Mouse (Mus musculus) forebrain, postnatal 0 days (tissue): ENCODE measurements around the gene Pdgfd. TPM values are rescaled to one million over a fixed set of nuclear protein-coding genes. Genes with fewer than 3 reads are reported as not detected.

ENCODE experiments used
- ATAC-seq: fragments of 200-750 bp; cut with Nextera tagmentation; 2 replicates; pipeline ENCODE4 v1.8.0; 2017; ENCODE audit warnings: mild to moderate bottlenecking, moderate library complexity
- DNase-seq: peaks from one replicate; pipeline ENCODE4 v3.0.0-alpha.2; 2015
- H3K27ac ChIP-seq: fragments of 300-500 bp; sonication (generic); 2 replicates; pipeline ENCODE4 v1.5.1; 2014; ENCODE audit warnings: low read depth, mild to moderate bottlenecking, antibody characterized with exemption, low read length, moderate library complexity, mixed read lengths
- H3K27me3 ChIP-seq: fragments of 300-500 bp; sonication (generic); 2 replicates; pipeline ENCODE4 v1.6.1; 2014; ENCODE audit warnings: mild to moderate bottlenecking, low read length, mixed read lengths; ENCODE audit not compliant: insufficient read depth
- H3K36me3 ChIP-seq: fragments of 300-500 bp; sonication (generic); 2 replicates; pipeline ENCODE4 v1.6.1; 2014; ENCODE audit warnings: mild to moderate bottlenecking, moderate library complexity; ENCODE audit not compliant: insufficient read depth
- H3K4me1 ChIP-seq: fragments of 300-500 bp; sonication (generic); 2 replicates; pipeline ENCODE4 v1.6.1; 2014; ENCODE audit warnings: antibody characterized with exemption; ENCODE audit not compliant: insufficient read depth
- H3K4me2 ChIP-seq: fragments of 300-500 bp; sonication (generic); 2 replicates; pipeline ENCODE4 v1.6.1; 2014; ENCODE audit warnings: low read depth, mild to moderate bottlenecking, moderate library complexity
- H3K4me3 ChIP-seq: fragments of 300-500 bp; sonication (generic); 2 replicates; pipeline ENCODE4 v1.5.1; 2014; ENCODE audit warnings: low read depth, low read length, mixed read lengths
- H3K9ac ChIP-seq: fragments of 300-500 bp; sonication (generic); 2 replicates; pipeline ENCODE4 v1.6.1; 2014; ENCODE audit warnings: mild to moderate bottlenecking
- H3K9me3 ChIP-seq: fragments of 300-500 bp; sonication (generic); 2 replicates; pipeline ENCODE4 v1.6.1; 2016; ENCODE audit warnings: low read length
- CTCF ChIP-seq: sonication (generic); IDR thresholded peaks from 2 replicates; pipeline ENCODE4 v1.5.1; 2016; ENCODE audit warnings: antibody characterized with exemption, control low read depth, low read depth
- WGBS: fragments of 180-500 bp; shearing (Covaris S2); extraction: QIAGEN DNeasy Blood & Tissue Kit; methylation state at CpG from one replicate; pipeline ENCODE4 v1.1.7; 2014; 5-methylcytosine and 5-hydroxymethylcytosine counted together
- polyA plus RNA-seq: library from polyadenylated mRNA; unstranded; fragments of >200 nt; fragmentation: Nextera tagmentation; extraction: Ambion mirVana; gene quantifications from 2 replicates; pipeline ENCODE4 v1.2.1, GENCODE M21; 2015
- total RNA-seq: library from RNA; depleted of rRNA; stranded (reverse); fragments of >200 nt; gene quantifications from 2 replicates; pipeline ENCODE4 v1.2.3, GENCODE M21; 2014

Gene Pdgfd
- total and polyA plus RNA-seq, 2 experiments from 2014 or later = 2.8 to 4.5 TPM

- Histone ChIP-seq H3K27me3 (no peaks in the 10 kb centered on the region), H3K9me3 (no peaks in the 10 kb centered on the region), H3K4me1 (no peaks in the 10 kb centered on the region), H3K36me3 (no peaks in the 10 kb centered on the region), H3K4me3 (no peak overlapping the region), H3K27ac (no peak overlapping the region), H3K4me2 (no peak overlapping the region), H3K9ac (no peak overlapping the region)
- ATAC-seq = no peak
- no peak for TF ChIP-seq CTCF
- 75% methylated on average over 1 of the region's 1 CpGs for WGBS
- DNase-seq = no peak
These were observed 171.0 kb downstream of the Pdgfd start for GRCm38 (mm10) chr9:6339394-6339793.

DNA sequence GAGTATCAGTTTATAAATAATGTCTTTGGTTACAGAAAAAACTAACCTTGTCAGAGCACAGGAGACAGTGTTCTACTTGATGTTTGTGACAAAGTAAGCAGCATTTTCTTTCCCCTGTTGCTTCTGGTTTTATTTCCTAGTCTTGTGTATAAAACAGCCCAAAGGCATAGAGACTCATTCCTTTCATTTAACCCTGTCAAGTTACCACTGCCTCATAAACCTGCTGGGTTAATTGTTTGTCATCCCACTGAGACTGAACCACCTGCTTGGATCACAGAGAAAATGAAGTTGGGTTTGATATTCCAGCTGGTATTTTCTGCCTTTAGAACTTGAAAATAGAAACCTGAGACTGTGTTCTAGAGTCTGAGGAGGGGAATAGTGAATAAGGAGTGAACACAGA, 172.4 kb downstream of the Pdgfd start:
- H3K9ac ChIP-seq = no peak overlapping the region
- TF ChIP-seq CTCF = no peak
- no peaks in the 10 kb centered on the region for H3K36me3 ChIP-seq
- no peaks in the 10 kb centered on the region for H3K4me1 ChIP-seq
- H3K4me2 ChIP-seq = no peak overlapping the region
- no peak overlapping the region for H3K27ac ChIP-seq
- no peak overlapping the region for H3K4me3 ChIP-seq
- H3K9me3 ChIP-seq = no peaks in the 10 kb centered on the region
- no peak for DNase-seq
- H3K27me3 ChIP-seq = no peaks in the 10 kb centered on the region
- no peak for ATAC-seq

DNA sequence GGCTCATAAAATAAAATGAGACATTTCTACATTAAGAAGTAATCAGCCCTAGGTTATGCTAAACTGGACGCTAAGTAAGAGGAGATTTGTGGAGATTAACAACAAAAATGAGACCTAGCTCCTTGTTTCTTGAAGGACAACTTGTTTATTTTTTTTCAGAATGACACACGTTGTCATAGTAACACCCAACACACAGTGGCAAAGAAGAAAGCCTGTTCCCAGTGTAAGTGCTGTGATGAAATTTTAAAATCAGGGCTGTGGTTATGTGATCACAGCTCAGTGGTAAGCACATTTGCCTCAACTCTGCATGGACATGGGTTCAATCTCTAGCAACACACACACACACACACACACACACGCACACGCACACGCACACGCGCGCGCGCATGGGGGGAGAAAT, 174.5 kb downstream of the Pdgfd start:
- H3K27me3 ChIP-seq = no peaks in the 10 kb centered on the region
- WGBS = 87% methylated on average over 10 of the region's 10 CpGs
- H3K27ac ChIP-seq = no peak overlapping the region
- H3K9me3 ChIP-seq = no peaks in the 10 kb centered on the region
- H3K4me2 ChIP-seq = no peak overlapping the region
- no peak overlapping the region for H3K9ac ChIP-seq
- no peak for TF ChIP-seq CTCF
- peak; percentile 66 for ATAC-seq
- no peaks in the 10 kb centered on the region for H3K36me3 ChIP-seq
- no peaks in the 10 kb centered on the region for H3K4me1 ChIP-seq
- peak; percentile 8 for DNase-seq
- H3K4me3 ChIP-seq = no peak overlapping the region

DNA sequence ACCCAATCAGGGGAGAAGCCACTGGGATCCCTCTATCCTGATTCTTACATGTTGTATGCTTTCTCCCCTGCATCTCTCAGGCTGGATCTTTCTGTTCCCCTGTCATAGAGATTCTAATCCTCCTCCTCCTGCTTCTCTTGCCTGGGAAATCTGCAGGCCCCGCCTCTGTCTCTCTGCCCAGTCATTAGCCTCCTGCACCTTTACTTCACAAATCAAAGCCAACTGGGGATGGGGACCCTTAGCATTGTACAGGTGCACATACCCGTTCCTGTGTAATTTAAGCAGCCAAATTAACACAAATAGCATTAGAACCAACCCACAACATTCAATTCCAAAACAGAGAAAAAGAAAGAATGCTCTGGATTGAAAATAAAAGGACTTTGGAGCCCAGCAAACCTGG, 176.1 kb downstream of the Pdgfd start:
- ATAC-seq (no peak), DNase-seq (no peak)
- H3K9me3 ChIP-seq = no peaks in the 10 kb centered on the region
- WGBS = 27% methylated on average over 2 of the region's 2 CpGs
- H3K4me2 ChIP-seq = no peak overlapping the region
- no peak overlapping the region for H3K27ac ChIP-seq
- H3K4me3 ChIP-seq = no peak overlapping the region
- no peak for TF ChIP-seq CTCF
- no peaks in the 10 kb centered on the region for H3K36me3 ChIP-seq
- H3K4me1 ChIP-seq = no peaks in the 10 kb centered on the region
- no peak overlapping the region for H3K9ac ChIP-seq
- no peaks in the 10 kb centered on the region for H3K27me3 ChIP-seq

- WGBS = 46% methylated on average over 4 of the region's 4 CpGs
- no peaks in the 10 kb centered on the region for H3K4me1 ChIP-seq
- no peak overlapping the region for H3K9ac ChIP-seq
- no peak overlapping the region for H3K27ac ChIP-seq
- H3K36me3 ChIP-seq = no peaks in the 10 kb centered on the region
- ATAC-seq (peak; percentile 50), DNase-seq (peak; percentile 39)
- H3K9me3 ChIP-seq = no peaks in the 10 kb centered on the region
- no peak for TF ChIP-seq CTCF
- no peak overlapping the region for H3K4me2 ChIP-seq
- H3K4me3 ChIP-seq = no peak overlapping the region
- no peaks in the 10 kb centered on the region for H3K27me3 ChIP-seq
These were observed 176.5 kb downstream of the Pdgfd start for GRCm38 (mm10) chr9:6344924-6345323.

DNA sequence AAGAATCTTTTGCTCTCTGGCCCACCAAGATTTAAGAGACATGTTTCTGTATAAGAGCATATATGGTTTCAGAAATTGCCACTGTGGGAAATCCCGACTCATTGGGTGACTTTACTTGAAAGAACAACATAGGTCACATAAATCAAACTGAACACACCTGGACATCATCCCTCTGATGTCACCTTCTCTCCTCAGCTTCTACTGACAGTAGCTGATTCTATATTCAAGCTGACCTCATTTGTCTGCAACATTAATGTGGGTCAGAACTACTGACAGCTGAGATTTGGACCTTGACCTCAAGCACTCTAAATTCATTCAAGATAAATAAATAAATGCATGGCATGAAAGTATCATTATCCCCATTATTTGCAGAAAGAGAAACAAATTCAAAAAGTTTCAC, 177.0 kb downstream of the Pdgfd start:
- Histone ChIP-seq H3K9me3 (no peaks in the 10 kb centered on the region), H3K4me3 (no peak overlapping the region), H3K27me3 (no peaks in the 10 kb centered on the region), H3K36me3 (no peaks in the 10 kb centered on the region), H3K4me1 (no peaks in the 10 kb centered on the region), H3K9ac (no peak overlapping the region), H3K4me2 (no peak overlapping the region), H3K27ac (no peak overlapping the region)
- no peak for TF ChIP-seq CTCF
- 65% methylated on average over 1 of the region's 1 CpGs for WGBS
- ATAC-seq (no peak), DNase-seq (no peak)

- no peak overlapping the region for H3K27ac ChIP-seq
- no peak overlapping the region for H3K4me2 ChIP-seq
- no peak for DNase-seq
- H3K4me1 ChIP-seq = no peaks in the 10 kb centered on the region
- no peak overlapping the region for H3K4me3 ChIP-seq
- no peaks in the 10 kb centered on the region for H3K27me3 ChIP-seq
- TF ChIP-seq CTCF = no peak
- no peak overlapping the region for H3K9ac ChIP-seq
- 66% methylated on average over 1 of the region's 1 CpGs for WGBS
- H3K9me3 ChIP-seq = no peaks in the 10 kb centered on the region
- ATAC-seq = no peak
- H3K36me3 ChIP-seq = no peaks in the 10 kb centered on the region
These were observed 185.0 kb downstream of the Pdgfd start for GRCm38 (mm10) chr9:6353257-6353960.
